Mouse (Mus musculus): Measurements from ENCODE around the gene Fbp1. TPM values are rescaled to one million over a fixed set of nuclear protein-coding genes. Genes with fewer than 3 reads are reported as not detected.
A peak's percentile ranks its signal among the peaks of the same experiment; 100 is the strongest.

Fbp1 gene
- total and polyA plus RNA-seq, 3 experiments = not detected

DNA sequence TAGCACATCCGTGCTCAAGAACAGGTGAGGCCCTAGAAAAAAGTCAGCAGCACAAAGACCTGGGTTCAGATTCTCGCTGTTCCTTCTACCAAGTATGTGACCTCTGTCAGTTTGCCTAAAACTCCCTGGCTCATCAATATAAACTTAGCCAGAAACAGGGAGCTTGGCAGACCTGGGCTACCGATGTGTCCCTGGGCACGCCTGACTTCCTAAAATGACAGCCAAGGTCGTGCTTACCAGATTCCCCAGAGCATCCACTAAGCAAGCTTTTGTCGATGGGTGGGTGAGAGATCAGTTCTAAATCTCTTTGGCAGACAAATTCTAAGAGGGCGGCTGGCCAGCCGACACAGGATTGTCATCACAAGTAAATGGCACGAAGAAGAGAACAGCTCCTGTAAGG lies 6.7 kb downstream of the Fbp1 start:
- Histone ChIP-seq H3K4me3 (ENCODE audit: low read depth, low read length) (no peak overlapping the region), H3K27me3 (ENCODE audit: insufficient read depth, low read length) (no peaks in the 10 kb centered on the region), H3K9me3 (replicated peaks) (0 out of 2 replicates have a peak, but pooled peaks cover 2% of the 10 kb centered on the region), H3K36me3 (replicated peaks) (no peaks in the 10 kb centered on the region), H3K4me1 (ENCODE audit: insufficient read depth, low read depth, low read length) (no peaks in the 10 kb centered on the region)
- TF ChIP-seq CTCF (IDR thresholded peaks at IDR 0.05; ENCODE audit: low read depth, low read length) (no peak), GATA1 (IDR thresholded peaks at IDR 0.05; ENCODE audit: borderline replicate concordance, low read length) (no peak), TAL1 (conservative IDR thresholded peaks at IDR 0.05; ENCODE audit: low read depth, low read length) (no peak), GATA2 (IDR thresholded peaks at IDR 0.05; ENCODE audit: borderline replicate concordance, low read depth, low read length) (no peak), POLR2AphosphoS5 (IDR thresholded peaks at IDR 0.05; ENCODE audit: insufficient replicate concordance, low read depth, low read length) (no peak)
- ATAC-seq (ENCODE audit: extremely low read depth, insufficient number of reproducible peaks, low FRiP score, poor library complexity, severe bottlenecking) = no peak
- DNase-seq (ENCODE audit: low spot score) = no peak

DNA sequence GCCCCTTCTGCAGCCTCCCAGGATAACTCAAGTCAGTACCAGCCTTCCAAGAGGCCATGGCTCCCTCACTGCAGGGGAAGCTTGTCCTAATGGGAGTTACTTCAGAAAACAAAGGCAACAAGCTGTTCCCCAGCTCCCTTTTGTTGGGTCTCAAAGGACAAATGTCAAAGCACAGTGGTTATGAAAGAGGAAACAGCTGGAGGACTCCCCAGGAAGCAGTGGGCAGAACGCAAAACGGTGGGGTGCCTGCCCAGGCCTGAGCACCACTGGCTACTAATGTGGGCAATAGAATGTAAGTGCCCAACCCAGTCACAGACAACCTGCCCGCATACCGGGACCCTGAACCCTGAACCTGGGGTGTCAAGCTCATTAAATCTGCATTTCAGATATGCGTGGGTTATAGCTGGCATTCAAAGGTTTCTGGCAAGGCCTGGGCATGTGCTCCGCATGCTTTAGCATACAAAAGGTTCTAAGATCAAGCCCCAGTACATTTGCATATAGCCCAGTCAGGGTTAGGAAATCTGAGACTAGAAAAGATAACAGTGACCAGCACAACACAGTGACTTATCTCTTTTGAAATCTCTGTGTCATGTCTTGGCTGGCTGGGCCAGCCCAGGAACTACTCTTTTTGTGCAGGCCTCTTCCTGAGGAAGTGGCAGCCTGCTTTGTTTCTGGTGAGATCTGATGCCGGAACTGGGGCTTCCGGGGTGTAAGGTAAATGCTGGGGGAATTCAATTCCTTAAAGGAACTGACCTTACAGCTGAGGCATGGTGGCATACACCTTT lies 8.1 kb downstream of the Fbp1 start:
- DNase-seq (ENCODE audit: low spot score) (no peak), ATAC-seq (ENCODE audit: extremely low read depth, insufficient number of reproducible peaks, low FRiP score, poor library complexity, severe bottlenecking) (peak; percentile 40; the same call in 1 of the 2 replicates)
- H3K36me3 ChIP-seq (replicated peaks) = no peaks in the 10 kb centered on the region
- H3K9me3 ChIP-seq (replicated peaks) = peaks cover 11% of the 10 kb centered on the region
- no peaks in the 10 kb centered on the region; the same call in 1 of the 2 replicates for H3K27me3 ChIP-seq (ENCODE audit: insufficient read depth, low read length)
- no peak overlapping the region for H3K4me3 ChIP-seq (ENCODE audit: low read depth, low read length)
- no peaks in the 10 kb centered on the region for H3K4me1 ChIP-seq (ENCODE audit: insufficient read depth, low read depth, low read length)
- TF ChIP-seq CTCF (IDR thresholded peaks at IDR 0.05; ENCODE audit: low read depth, low read length) = no peak
- no peak for TF ChIP-seq GATA1 (IDR thresholded peaks at IDR 0.05; ENCODE audit: borderline replicate concordance, low read length)
- no peak for TF ChIP-seq TAL1 (conservative IDR thresholded peaks at IDR 0.05; ENCODE audit: low read depth, low read length)
- no peak for TF ChIP-seq GATA2 (IDR thresholded peaks at IDR 0.05; ENCODE audit: borderline replicate concordance, low read depth, low read length)
- no peak for TF ChIP-seq POLR2AphosphoS5 (IDR thresholded peaks at IDR 0.05; ENCODE audit: insufficient replicate concordance, low read depth, low read length)

DNA sequence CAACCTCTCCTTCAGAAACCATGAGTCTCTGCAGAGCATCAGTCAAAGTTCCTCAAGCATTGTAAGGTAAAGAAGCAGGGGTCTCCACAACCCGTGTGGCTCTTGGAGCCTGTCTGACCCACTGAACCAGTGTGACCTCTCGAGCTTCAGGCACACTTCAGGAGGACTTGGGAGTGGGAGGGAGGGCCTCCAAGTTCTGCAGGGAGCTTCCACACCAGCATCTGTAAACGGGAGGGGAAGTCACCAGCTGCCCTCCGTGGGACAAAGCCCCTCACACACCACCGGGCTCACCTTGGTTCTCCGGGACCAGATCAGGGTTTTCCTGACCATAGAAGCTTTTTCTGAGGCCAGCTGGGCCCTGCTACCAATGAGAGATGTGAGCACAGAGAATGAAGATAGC lies 8.7 kb downstream of the Fbp1 start:
- no peak for DNase-seq (ENCODE audit: low spot score)
- Histone ChIP-seq H3K27me3 (ENCODE audit: insufficient read depth, low read length) (no peaks in the 10 kb centered on the region; the same call in 1 of the 2 replicates), H3K4me1 (ENCODE audit: insufficient read depth, low read depth, low read length) (no peaks in the 10 kb centered on the region), H3K9me3 (replicated peaks) (peaks cover 14% of the 10 kb centered on the region), H3K4me3 (ENCODE audit: low read depth, low read length) (no peak overlapping the region), H3K36me3 (replicated peaks) (no peaks in the 10 kb centered on the region)
- ATAC-seq (ENCODE audit: extremely low read depth, insufficient number of reproducible peaks, low FRiP score, poor library complexity, severe bottlenecking) = no peak
- TF ChIP-seq GATA2 (IDR thresholded peaks at IDR 0.05; ENCODE audit: borderline replicate concordance, low read depth, low read length) = no peak
- TF ChIP-seq TAL1 (conservative IDR thresholded peaks at IDR 0.05; ENCODE audit: low read depth, low read length) = no peak
- no peak for TF ChIP-seq CTCF (IDR thresholded peaks at IDR 0.05; ENCODE audit: low read depth, low read length)
- TF ChIP-seq POLR2AphosphoS5 (IDR thresholded peaks at IDR 0.05; ENCODE audit: insufficient replicate concordance, low read depth, low read length) = no peak
- TF ChIP-seq GATA1 (IDR thresholded peaks at IDR 0.05; ENCODE audit: borderline replicate concordance, low read length) = no peak

- ATAC-seq (ENCODE audit: extremely low read depth, insufficient number of reproducible peaks, low FRiP score, poor library complexity, severe bottlenecking) = no peak
- no peaks in the 10 kb centered on the region; the same call in 1 of the 2 replicates for H3K27me3 ChIP-seq (ENCODE audit: insufficient read depth, low read length)
Measured at GRCm38 (mm10) chr13:62877247-62877646, 10.8 kb downstream of the Fbp1 start.

DNA sequence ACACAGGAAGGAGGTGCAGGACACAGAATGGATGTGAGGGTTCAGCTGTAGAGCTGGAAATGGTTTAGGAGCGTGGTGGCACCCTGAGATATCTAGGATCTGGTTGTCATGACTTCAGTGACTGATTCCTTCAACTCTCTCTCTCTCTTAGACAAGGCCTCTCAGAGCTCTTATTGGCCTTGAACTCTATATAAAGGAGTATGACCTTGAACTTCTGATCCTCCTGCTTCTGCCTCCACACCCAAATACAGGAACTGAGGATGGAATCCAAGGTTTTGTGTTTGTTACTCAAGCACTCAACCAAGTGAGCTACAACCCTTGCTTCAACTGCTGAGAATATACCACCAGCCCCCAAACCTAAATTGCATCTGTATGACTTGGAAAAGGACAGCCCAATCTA lies 12.0 kb downstream of the Fbp1 start:
- ATAC-seq (ENCODE audit: extremely low read depth, insufficient number of reproducible peaks, low FRiP score, poor library complexity, severe bottlenecking) (no peak), DNase-seq (ENCODE audit: low spot score) (no peak)
- TF ChIP-seq CTCF (IDR thresholded peaks at IDR 0.05; ENCODE audit: low read depth, low read length) = no peak
- TF ChIP-seq GATA1 (IDR thresholded peaks at IDR 0.05; ENCODE audit: borderline replicate concordance, low read length) = no peak
- no peak for TF ChIP-seq TAL1 (conservative IDR thresholded peaks at IDR 0.05; ENCODE audit: low read depth, low read length)
- TF ChIP-seq POLR2AphosphoS5 (IDR thresholded peaks at IDR 0.05; ENCODE audit: insufficient replicate concordance, low read depth, low read length) = no peak
- TF ChIP-seq GATA2 (IDR thresholded peaks at IDR 0.05; ENCODE audit: borderline replicate concordance, low read depth, low read length) = no peak
- no peak overlapping the region for H3K4me3 ChIP-seq (ENCODE audit: low read depth, low read length)
- H3K4me1 ChIP-seq (ENCODE audit: insufficient read depth, low read depth, low read length) = no peaks in the 10 kb centered on the region
- H3K36me3 ChIP-seq (replicated peaks) = no peaks in the 10 kb centered on the region
- H3K27me3 ChIP-seq (ENCODE audit: insufficient read depth, low read length) = no peaks in the 10 kb centered on the region; the same call in 1 of the 2 replicates
- peaks cover 14% of the 10 kb centered on the region for H3K9me3 ChIP-seq (replicated peaks)

More at GRCm38 (mm10) chr13:62877247-62877646, 10.8 kb downstream of the Fbp1 start:
- H3K9me3 ChIP-seq (replicated peaks) = peaks cover 14% of the 10 kb centered on the region
- H3K4me1 ChIP-seq (ENCODE audit: insufficient read depth, low read depth, low read length) = no peaks in the 10 kb centered on the region
- TF ChIP-seq TAL1 (conservative IDR thresholded peaks at IDR 0.05; ENCODE audit: low read depth, low read length) (no peak), GATA1 (IDR thresholded peaks at IDR 0.05; ENCODE audit: borderline replicate concordance, low read length) (no peak), POLR2AphosphoS5 (IDR thresholded peaks at IDR 0.05; ENCODE audit: insufficient replicate concordance, low read depth, low read length) (no peak), CTCF (IDR thresholded peaks at IDR 0.05; ENCODE audit: low read depth, low read length) (no peak), GATA2 (IDR thresholded peaks at IDR 0.05; ENCODE audit: borderline replicate concordance, low read depth, low read length) (no peak)
- H3K36me3 ChIP-seq (replicated peaks) = no peaks in the 10 kb centered on the region
- H3K4me3 ChIP-seq (ENCODE audit: low read depth, low read length) = no peak overlapping the region
- DNase-seq (ENCODE audit: low spot score) = no peak

GRCm38 (mm10) chr13:62872252-62872651 lies 15.8 kb downstream of the Fbp1 start:
- Histone ChIP-seq H3K9me3 (replicated peaks) (peaks cover 35% of the 10 kb centered on the region), H3K36me3 (replicated peaks) (no peaks in the 10 kb centered on the region), H3K4me1 (ENCODE audit: insufficient read depth, low read depth, low read length) (no peaks in the 10 kb centered on the region), H3K4me3 (ENCODE audit: low read depth, low read length) (no peak overlapping the region), H3K27me3 (ENCODE audit: insufficient read depth, low read length) (no peaks in the 10 kb centered on the region; the same call in 1 of the 2 replicates)
- TF ChIP-seq TAL1 (conservative IDR thresholded peaks at IDR 0.05; ENCODE audit: low read depth, low read length) = no peak
- no peak for TF ChIP-seq GATA1 (IDR thresholded peaks at IDR 0.05; ENCODE audit: borderline replicate concordance, low read length)
- TF ChIP-seq POLR2AphosphoS5 (IDR thresholded peaks at IDR 0.05; ENCODE audit: insufficient replicate concordance, low read depth, low read length) = no peak
- TF ChIP-seq GATA2 (IDR thresholded peaks at IDR 0.05; ENCODE audit: borderline replicate concordance, low read depth, low read length) = no peak
- no peak for TF ChIP-seq CTCF (IDR thresholded peaks at IDR 0.05; ENCODE audit: low read depth, low read length)
- ATAC-seq (ENCODE audit: extremely low read depth, insufficient number of reproducible peaks, low FRiP score, poor library complexity, severe bottlenecking) (no peak), DNase-seq (ENCODE audit: low spot score) (no peak)
